Mouse (Mus musculus) hindbrain, embryonic 12.5 days (tissue): ENCODE data around the gene Dapk2. TPM values are rescaled to one million over a fixed set of nuclear protein-coding genes. Genes with fewer than 3 reads are reported as not detected.

Experiments used
- ATAC-seq: fragments of 200-750 bp; cut with Nextera tagmentation; 2 replicates; pipeline ENCODE4 v1.8.0; 2017; ENCODE audit warnings: moderate TSS enrichment; ENCODE audit not compliant: low FRiP score
- H3K27ac ChIP-seq: fragments of 300-500 bp; sonication (generic); 2 replicates; pipeline ENCODE4 v1.5.1; 2016; ENCODE audit warnings: mild to moderate bottlenecking
- H3K27me3 ChIP-seq: fragments of 300-500 bp; sonication (generic); 2 replicates; pipeline ENCODE4 v1.6.1; 2016; ENCODE audit warnings: mild to moderate bottlenecking
- H3K36me3 ChIP-seq: fragments of 300-500 bp; sonication (generic); 2 replicates; pipeline ENCODE4 v1.6.1; 2016; ENCODE audit warnings: mild to moderate bottlenecking
- H3K4me1 ChIP-seq: fragments of 300-500 bp; sonication (generic); 2 replicates; pipeline ENCODE4 v1.6.1; 2016
- H3K4me2 ChIP-seq: fragments of 300-500 bp; sonication (generic); replicated peaks from 2 replicates; pipeline ENCODE4 v1.6.1; 2016; ENCODE audit warnings: mild to moderate bottlenecking
- H3K4me3 ChIP-seq: fragments of 300-500 bp; sonication (generic); 2 replicates; pipeline ENCODE4 v1.5.1; 2016; ENCODE audit warnings: mild to moderate bottlenecking
- H3K9ac ChIP-seq: fragments of 300-500 bp; sonication (generic); 2 replicates; pipeline ENCODE4 v1.6.1; 2016; ENCODE audit warnings: mild to moderate bottlenecking, moderate library complexity
- H3K9me3 ChIP-seq: fragments of 300-500 bp; sonication (generic); replicated peaks from 2 replicates; pipeline ENCODE4 v1.6.1; 2016; ENCODE audit warnings: mild to moderate bottlenecking
- WGBS: fragments of 180-500 bp; shearing (Covaris S2); methylation state at CpG from one replicate; pipeline ENCODE4 v1.1.7; 2016; 5-methylcytosine and 5-hydroxymethylcytosine counted together
- polyA plus RNA-seq: library from polyadenylated mRNA; unstranded; fragments of >200 nt; fragmentation: Nextera tagmentation; extraction: Ambion mirVana; gene quantifications from 2 replicates; pipeline ENCODE4 v1.2.1, GENCODE M21; 2016

The Dapk2 gene
- polyA plus RNA-seq, 1 experiment from 2014 or later, result 3.7 TPM

DNA sequence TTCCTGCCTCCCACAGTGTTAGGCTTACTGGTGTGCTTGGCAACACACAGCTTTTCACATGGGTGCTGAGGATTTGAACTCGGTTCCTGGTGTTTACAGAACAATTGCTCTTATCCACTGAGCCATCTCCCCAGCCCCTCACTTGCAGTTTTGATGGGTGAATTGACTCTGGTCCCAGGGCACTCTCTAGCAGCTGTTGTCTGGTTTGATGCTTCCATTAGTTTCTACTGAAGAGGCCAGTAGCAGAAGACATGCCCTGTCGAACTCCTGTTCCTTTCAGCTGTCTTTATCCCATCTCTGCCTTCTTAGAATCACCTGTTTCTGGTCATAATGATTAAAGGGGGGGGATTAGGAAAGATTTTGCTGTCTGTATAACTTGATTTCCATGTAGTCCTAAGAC is 65.8 kb downstream of the Dapk2 start:
- WGBS, result 81% methylated on average over 2 of the region's 2 CpGs
- no peak for ATAC-seq
- Histone ChIP-seq H3K36me3 (no peaks in the 10 kb centered on the region), H3K27ac (no peak overlapping the region), H3K9me3 (no peaks in the 10 kb centered on the region), H3K4me1 (no peaks in the 10 kb centered on the region), H3K4me3 (no peak overlapping the region), H3K27me3 (no peaks in the 10 kb centered on the region), H3K4me2 (no peak overlapping the region), H3K9ac (no peak overlapping the region)

DNA sequence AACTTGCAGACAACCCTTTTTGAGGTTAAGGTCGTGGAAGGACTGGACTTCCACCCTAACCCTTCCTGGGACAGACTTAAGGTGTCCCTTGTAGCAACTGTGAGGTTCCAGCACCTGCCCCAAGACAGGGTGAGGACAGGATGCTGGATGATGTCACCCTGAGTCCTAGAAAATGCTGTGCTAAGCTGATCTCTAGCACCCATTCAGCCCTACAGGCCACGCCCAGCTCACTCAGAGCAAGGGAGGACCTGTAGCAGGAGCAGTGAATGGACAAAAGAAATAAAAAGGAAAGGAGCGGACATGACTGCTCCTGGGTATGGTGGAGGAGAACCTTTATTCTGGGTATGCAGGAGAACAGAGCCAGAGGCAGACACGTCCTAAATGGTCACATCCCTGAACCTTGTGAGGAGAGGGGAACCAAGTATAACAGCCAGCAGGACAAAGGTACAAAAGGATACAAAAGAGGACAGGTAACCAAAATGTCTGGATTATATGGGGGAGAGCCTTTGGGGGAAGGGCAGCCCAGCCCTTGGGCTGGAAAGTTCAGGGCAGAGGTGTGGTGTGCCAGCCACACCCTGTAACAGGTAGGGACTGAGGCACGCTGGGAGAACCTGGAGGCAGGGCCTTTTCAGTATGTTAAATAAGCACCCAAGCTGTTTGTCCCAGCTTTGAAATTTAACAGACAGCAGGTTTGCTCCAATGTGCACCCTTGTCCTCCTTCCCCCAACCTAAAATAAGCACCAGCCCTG is 67.9 kb downstream of the Dapk2 start:
- H3K4me2 ChIP-seq, result no peak overlapping the region
- H3K9ac ChIP-seq, result no peak overlapping the region
- no peaks in the 10 kb centered on the region for H3K27me3 ChIP-seq
- 72% methylated on average over 5 of the region's 5 CpGs for WGBS
- ATAC-seq, result no peak
- no peaks in the 10 kb centered on the region for H3K9me3 ChIP-seq
- H3K4me3 ChIP-seq, result no peak overlapping the region
- no peak overlapping the region for H3K27ac ChIP-seq
- no peaks in the 10 kb centered on the region for H3K36me3 ChIP-seq
- no peaks in the 10 kb centered on the region for H3K4me1 ChIP-seq

DNA sequence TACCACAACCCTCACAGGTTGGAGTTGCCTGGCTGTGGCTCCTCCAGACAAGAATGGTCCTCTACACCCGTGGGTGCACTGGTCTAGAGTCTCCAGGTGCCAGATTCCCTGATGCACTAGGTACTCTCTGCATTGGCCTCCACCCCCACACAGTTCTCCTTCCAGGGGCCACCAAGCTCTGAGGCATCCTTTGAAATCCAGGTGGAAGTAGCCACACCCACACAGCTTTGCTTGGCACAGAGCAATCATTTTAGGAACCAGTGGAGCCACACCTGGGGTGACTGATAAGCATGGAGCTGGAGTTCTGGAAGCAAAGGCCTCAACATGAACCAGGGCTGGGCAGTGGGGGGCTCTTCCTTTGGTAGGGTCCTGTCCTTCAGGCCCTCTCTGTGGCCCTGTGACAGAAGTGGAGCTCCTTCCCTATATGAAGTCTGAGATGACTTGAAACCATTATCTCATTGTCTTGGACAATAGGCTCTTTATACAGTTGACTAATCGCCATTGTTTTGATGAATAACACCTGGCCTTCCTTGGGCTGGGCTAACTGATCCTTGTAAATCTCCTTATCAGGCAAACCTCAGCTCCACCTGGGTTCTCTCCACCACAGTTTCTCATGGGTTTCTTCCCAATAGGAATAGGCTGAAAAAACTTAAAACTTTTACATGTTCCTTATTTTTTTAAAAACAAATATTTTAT is 70.6 kb downstream of the Dapk2 start:
- no peaks in the 10 kb centered on the region for H3K4me1 ChIP-seq
- no peak for ATAC-seq
- WGBS, result 58% methylated on average over 2 of the region's 2 CpGs
- no peaks in the 10 kb centered on the region for H3K27me3 ChIP-seq
- H3K4me2 ChIP-seq, result no peak overlapping the region
- H3K27ac ChIP-seq, result no peak overlapping the region
- no peak overlapping the region for H3K4me3 ChIP-seq
- H3K36me3 ChIP-seq, result no peaks in the 10 kb centered on the region
- no peaks in the 10 kb centered on the region for H3K9me3 ChIP-seq
- no peak overlapping the region for H3K9ac ChIP-seq

DNA sequence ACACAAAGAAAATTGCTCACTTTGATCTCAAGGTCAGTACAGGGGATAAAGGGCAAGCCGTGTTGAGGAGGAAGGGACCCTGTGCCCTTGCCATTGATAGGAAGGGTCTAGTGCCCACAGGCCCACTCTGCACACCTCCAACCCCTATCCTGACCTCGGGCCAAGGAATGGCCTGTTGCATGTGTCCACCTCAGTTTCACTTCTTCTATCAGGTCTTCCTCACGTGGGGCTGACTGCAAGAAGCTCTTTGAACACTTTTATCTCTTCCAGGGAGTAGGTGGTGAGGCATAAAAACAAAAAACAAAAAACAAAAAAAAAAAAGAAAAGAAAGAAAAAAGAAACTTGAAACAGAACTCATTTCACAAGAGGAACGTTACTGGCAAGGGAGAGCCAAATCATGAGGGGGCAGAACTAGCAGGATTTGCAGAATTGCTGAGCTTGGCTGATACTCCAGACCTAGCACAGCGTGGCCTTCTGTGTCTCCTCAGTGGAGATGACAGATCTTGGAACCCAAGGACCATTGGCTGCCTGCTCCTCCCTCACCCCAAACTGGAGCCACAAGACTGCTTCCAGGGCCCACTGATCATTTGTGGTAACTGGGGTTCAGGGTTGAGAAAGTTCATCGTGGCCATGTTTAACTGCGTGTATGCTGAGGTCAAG is 73.9 kb downstream of the Dapk2 start:
- WGBS, result 82% methylated on average over 7 of the region's 7 CpGs
- no peak overlapping the region for H3K4me3 ChIP-seq
- no peaks in the 10 kb centered on the region for H3K27me3 ChIP-seq
- H3K4me1 ChIP-seq, result no peaks in the 10 kb centered on the region
- H3K9ac ChIP-seq, result no peak overlapping the region
- ATAC-seq, result no peak
- H3K36me3 ChIP-seq, result no peaks in the 10 kb centered on the region
- 0 out of 2 replicates have a peak, but pooled peaks cover 4% of the 10 kb centered on the region for H3K9me3 ChIP-seq
- H3K4me2 ChIP-seq, result no peak overlapping the region
- no peak overlapping the region for H3K27ac ChIP-seq

DNA sequence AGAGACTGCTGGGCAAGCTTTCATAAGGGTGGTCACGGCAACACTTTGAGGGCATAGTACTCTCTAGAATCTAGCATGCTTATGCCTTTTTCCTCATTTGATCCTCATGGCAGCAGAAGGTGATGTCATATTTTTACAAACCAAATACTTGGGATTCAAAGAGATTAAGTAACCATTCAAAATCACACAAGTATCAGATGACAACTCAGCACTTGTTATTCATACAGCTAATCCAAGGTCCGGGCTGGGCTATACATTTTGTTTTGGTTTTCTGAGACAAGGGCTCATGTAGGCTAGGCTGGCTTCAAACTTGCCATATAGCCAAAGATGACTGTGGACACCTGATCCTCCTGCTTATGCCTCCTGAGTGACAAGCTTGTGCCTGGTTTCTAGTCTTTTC is 78.6 kb downstream of the Dapk2 start:
- ATAC-seq, result no peak
- no peak overlapping the region for H3K4me2 ChIP-seq
- 0 out of 2 replicates have a peak, but pooled peaks cover 4% of the 10 kb centered on the region for H3K9me3 ChIP-seq
- no peak overlapping the region for H3K4me3 ChIP-seq
- H3K4me1 ChIP-seq, result peaks cover 5% of the 10 kb centered on the region; the same call in 1 of the 2 replicates
- H3K27me3 ChIP-seq, result no peaks in the 10 kb centered on the region
- no peak overlapping the region for H3K27ac ChIP-seq
- H3K36me3 ChIP-seq, result no peaks in the 10 kb centered on the region
- WGBS, result 73% methylated on average over 2 of the region's 2 CpGs
- H3K9ac ChIP-seq, result no peak overlapping the region

DNA sequence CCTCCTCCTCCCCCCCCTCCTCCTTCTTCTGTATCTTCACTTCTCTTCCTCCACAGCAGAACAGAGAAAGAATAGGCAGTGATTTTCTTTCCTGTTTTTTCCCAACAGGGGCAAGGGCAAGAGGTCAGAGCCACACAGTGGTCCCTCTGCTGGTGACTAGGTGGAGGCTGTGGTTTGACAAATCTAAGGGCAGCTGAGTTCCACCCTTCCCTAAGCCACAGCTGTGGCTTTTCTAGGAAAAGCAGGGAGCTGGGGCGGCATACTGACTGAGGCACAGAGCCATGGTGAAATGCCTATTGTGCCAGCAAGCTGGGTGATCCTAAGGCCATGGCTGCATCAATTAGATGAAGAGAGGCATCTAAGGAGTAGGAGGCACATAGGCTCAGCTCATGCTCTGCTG is 79.7 kb downstream of the Dapk2 start:
- no peak overlapping the region for H3K27ac ChIP-seq
- no peak overlapping the region for H3K4me2 ChIP-seq
- H3K36me3 ChIP-seq, result no peaks in the 10 kb centered on the region
- no peak overlapping the region for H3K4me3 ChIP-seq
- H3K27me3 ChIP-seq, result no peaks in the 10 kb centered on the region
- no peak for ATAC-seq
- peaks cover 5% of the 10 kb centered on the region; the same call in 1 of the 2 replicates for H3K4me1 ChIP-seq
- no peak overlapping the region for H3K9ac ChIP-seq
- 0 out of 2 replicates have a peak, but pooled peaks cover 4% of the 10 kb centered on the region for H3K9me3 ChIP-seq
- 50% methylated on average over 1 of the region's 1 CpGs for WGBS

DNA sequence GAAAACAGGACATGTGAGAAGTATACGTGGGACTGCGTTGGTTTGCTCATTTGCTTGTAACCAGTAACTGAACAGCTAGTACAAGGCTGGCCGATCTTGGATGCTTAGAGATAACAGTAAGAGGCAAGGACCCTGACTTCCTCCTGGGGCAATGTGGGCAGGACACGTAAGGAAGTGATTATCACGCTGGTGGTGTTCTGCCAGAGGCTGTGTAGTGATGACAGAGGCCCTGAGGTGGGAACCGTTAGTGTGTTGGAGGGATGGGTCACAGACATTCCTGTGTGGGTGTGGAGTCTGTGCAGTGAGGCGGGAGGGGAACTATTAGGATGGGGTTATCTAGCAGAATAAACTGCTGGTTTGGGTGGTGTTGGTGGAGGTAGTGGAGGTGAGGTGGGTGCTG is 81.2 kb downstream of the Dapk2 start:
- Histone ChIP-seq H3K36me3 (no peaks in the 10 kb centered on the region), H3K27me3 (no peaks in the 10 kb centered on the region), H3K4me3 (no peak overlapping the region), H3K4me2 (no peak overlapping the region), H3K27ac (no peak overlapping the region), H3K9ac (no peak overlapping the region), H3K4me1 (peaks cover 5% of the 10 kb centered on the region; the same call in 1 of the 2 replicates), H3K9me3 (0 out of 2 replicates have a peak, but pooled peaks cover 4% of the 10 kb centered on the region)
- 79% methylated on average over 7 of the region's 7 CpGs for WGBS
- ATAC-seq, result no peak

DNA sequence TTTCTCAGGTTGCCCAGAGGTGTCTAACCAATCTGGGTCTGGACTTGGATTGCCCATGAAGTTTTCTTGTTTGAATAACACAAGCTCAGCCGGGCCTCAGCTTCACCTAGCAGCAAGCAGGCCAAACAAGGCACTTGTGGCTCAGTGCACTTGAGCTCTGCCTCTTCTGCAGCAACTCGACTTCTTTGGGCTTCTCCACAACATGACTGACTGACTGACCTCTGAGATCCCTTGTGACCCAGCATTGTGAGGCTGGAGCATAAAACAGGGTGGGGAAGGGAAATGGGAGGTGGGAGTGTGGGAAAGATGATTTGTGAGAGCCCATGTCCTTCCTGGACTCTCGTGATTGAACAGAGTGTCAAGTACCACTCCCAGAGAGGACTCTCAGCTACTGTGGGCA is 81.7 kb downstream of the Dapk2 start:
- Histone ChIP-seq H3K4me2 (no peak overlapping the region), H3K4me3 (no peak overlapping the region), H3K9me3 (0 out of 2 replicates have a peak, but pooled peaks cover 4% of the 10 kb centered on the region), H3K9ac (no peak overlapping the region), H3K27ac (no peak overlapping the region), H3K4me1 (peaks cover 5% of the 10 kb centered on the region; the same call in 1 of the 2 replicates), H3K36me3 (no peaks in the 10 kb centered on the region), H3K27me3 (no peaks in the 10 kb centered on the region)
- 61% methylated on average over 3 of the region's 3 CpGs for WGBS
- ATAC-seq, result no peak

DNA sequence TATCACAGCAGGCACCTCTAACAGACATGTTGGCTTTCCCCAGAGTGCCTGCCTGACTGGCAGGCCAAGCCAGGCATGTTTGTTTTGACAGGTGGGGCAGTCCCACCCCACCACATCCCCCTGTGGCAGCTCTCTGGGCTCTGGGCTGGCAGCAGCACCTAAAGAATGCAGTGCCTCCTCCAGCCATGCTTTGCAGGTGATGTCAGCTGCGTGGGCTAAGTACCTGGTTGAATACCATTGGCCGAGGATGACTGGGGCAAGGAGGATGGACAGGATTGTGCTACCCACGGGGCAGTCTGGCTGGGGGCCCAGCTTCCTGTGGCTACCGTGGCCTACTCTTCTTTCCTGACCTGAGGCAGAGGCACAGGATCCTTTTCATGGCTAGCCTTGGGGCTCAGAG is 82.5 kb downstream of the Dapk2 start:
- Histone ChIP-seq H3K4me1 (peaks cover 5% of the 10 kb centered on the region; the same call in 1 of the 2 replicates), H3K4me2 (no peak overlapping the region), H3K9me3 (no peaks in the 10 kb centered on the region), H3K36me3 (no peaks in the 10 kb centered on the region), H3K9ac (no peak overlapping the region), H3K27ac (no peak overlapping the region), H3K4me3 (no peak overlapping the region), H3K27me3 (no peaks in the 10 kb centered on the region)
- ATAC-seq, result no peak
- WGBS, result 54% methylated on average over 4 of the region's 4 CpGs

DNA sequence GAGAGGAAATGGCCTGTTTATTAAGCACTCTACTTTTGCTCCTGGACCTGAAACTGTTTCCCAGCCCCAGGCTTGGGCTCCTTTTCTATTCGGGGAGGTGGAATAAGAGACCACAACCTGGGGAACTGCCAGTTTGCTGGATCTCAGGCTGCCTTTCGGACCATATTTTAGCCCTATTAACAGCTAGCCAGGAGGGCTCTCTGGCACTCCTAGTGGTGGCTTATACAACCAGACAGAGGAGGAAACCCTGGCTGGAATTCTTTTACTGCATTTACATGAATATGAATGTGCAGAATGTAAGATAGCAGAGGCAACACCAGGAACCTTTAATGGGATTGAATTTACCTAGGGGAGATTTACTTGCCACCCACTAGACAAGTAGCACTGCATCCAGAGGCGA is 83.0 kb downstream of the Dapk2 start:
- Histone ChIP-seq H3K36me3 (no peaks in the 10 kb centered on the region), H3K9ac (no peak overlapping the region), H3K27me3 (no peaks in the 10 kb centered on the region), H3K4me1 (peaks cover 5% of the 10 kb centered on the region; the same call in 1 of the 2 replicates), H3K4me3 (no peak overlapping the region), H3K9me3 (no peaks in the 10 kb centered on the region), H3K27ac (no peak overlapping the region), H3K4me2 (no peak overlapping the region)
- no peak for ATAC-seq
- WGBS, result 63% methylated on average over 3 of the region's 3 CpGs

DNA sequence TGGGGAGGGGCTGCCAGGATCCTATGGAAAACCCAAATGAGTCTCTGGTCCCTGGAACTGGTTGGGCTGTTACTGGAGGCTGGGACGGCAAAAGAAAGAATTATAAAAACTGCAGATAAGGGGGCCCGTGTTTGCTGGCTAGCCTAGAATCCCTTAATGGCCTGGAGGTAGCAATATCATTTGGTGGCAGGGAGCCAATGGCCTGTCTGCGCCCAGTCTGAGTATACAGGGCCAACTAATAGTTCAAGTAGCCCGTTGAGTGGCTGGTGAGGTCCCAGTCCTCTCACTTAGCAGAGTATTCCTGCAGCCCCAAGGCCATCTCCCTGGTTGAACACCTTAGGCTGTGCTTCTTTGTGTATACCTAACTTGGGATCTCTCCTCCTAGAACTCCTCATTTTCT is 83.7 kb downstream of the Dapk2 start:
- Histone ChIP-seq H3K9me3 (no peaks in the 10 kb centered on the region), H3K27ac (no peak overlapping the region), H3K4me2 (no peak overlapping the region), H3K4me3 (no peak overlapping the region), H3K9ac (no peak overlapping the region), H3K27me3 (no peaks in the 10 kb centered on the region), H3K36me3 (no peaks in the 10 kb centered on the region), H3K4me1 (peaks cover 5% of the 10 kb centered on the region; the same call in 1 of the 2 replicates)
- no peak for ATAC-seq
- 88% methylated on average over 4 of the region's 4 CpGs for WGBS

DNA sequence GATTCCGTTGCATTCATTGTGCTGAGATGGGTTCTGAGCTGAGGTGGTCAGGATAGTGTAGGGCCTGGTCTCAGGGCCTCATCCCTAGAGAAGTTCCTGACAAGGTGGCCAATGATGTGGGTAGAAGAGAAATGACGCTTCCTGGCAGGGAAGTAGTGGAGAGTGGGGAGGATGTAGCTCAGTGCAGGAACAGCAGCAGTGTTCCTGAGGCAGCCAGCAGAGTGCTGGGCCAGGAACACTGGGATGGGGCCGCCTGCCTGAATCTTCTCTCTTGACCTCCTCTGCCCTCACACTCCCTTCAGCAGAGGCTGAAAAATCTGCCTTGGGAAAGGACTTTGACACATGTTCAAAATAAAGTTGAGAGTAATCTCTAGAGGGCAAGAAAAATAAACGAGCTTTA is 85.2 kb downstream of the Dapk2 start:
- Histone ChIP-seq H3K9me3 (no peaks in the 10 kb centered on the region), H3K4me2 (no peak overlapping the region), H3K4me1 (peaks cover 5% of the 10 kb centered on the region; the same call in 1 of the 2 replicates), H3K27ac (no peak overlapping the region), H3K9ac (no peak overlapping the region), H3K4me3 (no peak overlapping the region), H3K27me3 (no peaks in the 10 kb centered on the region), H3K36me3 (no peaks in the 10 kb centered on the region)
- WGBS, result 65% methylated on average over 4 of the region's 4 CpGs
- no peak for ATAC-seq
